Mouse (Mus musculus): ENCODE results near the gene Ccl12. TPM values are rescaled to one million over a fixed set of nuclear protein-coding genes. Genes with fewer than 3 reads are reported as not detected.

Gene Ccl12
- polyA plus RNA-seq, 1 experiment: not detected

DNA sequence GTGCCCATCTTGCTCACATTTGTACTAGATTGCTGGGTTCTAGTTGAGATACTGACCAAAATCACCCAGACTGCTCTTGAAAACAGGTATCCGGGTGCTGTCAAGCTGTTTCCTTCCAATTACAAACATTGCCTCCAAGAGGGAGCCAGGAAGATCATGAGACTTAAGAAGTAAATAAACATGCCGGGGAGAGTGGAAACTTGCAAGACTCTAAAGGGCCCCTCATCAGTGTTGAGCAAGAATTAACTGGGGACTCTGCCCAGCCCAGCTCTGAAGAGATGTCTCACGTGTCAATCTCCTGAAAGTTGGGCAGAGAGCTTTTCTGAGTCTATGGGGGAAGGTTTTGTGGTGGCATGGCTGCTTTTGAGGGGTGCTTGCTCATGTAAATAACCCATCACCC is 24.6 kb upstream of the Ccl12 start:
- H3K4me1 ChIP-seq: no peaks in the 10 kb centered on the region
- peaks cover 3% of the 10 kb centered on the region for H3K27me3 ChIP-seq (replicated peaks)
- TF ChIP-seq GATA1 (IDR thresholded peaks at IDR 0.05; ENCODE audit: borderline replicate concordance, low read length) (no peak), FLI1 (IDR thresholded peaks at IDR 0.05; ENCODE audit: low read length) (no peak)
- H3K4me3 ChIP-seq (replicated peaks): no peak overlapping the region
- H3K36me3 ChIP-seq (replicated peaks; ENCODE audit: low read length): no peaks in the 10 kb centered on the region
- H3K9me3 ChIP-seq: peaks cover 20% of the 10 kb centered on the region

DNA sequence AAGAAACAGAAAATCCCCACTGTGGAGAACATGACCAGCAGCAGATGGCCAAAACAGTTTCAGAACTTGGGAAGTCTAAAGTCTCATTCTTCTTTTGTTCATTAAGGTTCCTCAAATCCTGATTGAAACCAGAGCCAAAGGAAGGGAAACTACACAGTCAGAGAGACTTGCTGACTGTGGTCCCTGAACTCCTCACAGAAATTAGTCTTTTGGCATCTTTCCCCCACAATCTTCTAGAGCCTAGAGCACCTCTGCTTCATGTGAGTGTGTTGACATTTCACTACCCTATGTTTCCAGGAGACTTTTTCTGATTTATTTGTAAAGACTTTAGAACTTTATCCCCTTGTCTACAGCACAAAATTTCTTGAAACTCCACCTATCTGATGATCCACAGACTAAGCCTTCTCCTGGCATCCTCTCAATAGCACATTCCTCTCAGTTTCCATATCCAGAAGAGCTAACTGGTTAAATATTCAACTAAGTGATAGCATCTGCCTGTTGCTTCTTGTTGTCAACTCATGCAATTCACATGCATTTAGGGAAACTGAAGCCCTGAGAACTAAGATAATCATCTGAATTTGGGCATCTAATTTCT is 23.4 kb upstream of the Ccl12 start:
- Histone ChIP-seq H3K4me3 (replicated peaks) (no peak overlapping the region), H3K9me3 (peaks cover 20% of the 10 kb centered on the region), H3K36me3 (replicated peaks; ENCODE audit: low read length) (no peaks in the 10 kb centered on the region), H3K27me3 (replicated peaks) (peaks cover 2% of the 10 kb centered on the region), H3K4me1 (no peaks in the 10 kb centered on the region)
- TF ChIP-seq GATA1 (IDR thresholded peaks at IDR 0.05; ENCODE audit: borderline replicate concordance, low read length) (no peak), FLI1 (IDR thresholded peaks at IDR 0.05; ENCODE audit: low read length) (no peak)

DNA sequence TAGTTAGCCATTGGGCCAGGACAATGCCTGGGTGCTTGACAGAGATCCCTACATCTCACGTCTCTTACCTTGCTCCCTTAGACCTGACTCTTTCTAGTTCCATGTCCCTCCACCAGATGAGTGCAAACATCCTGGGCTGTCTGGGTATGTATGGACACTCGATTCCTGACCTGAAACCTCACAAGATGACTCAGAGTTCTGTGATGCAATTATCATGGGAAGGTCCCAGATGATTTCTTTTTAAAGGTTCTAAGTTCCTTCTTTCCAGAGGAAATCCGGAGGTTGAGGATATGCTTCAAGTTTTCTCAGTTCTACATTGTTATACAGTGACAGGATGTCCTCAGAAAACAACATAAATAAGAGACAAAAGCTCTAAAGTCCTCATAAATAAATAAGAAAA is 20.8 kb upstream of the Ccl12 start:
- H3K4me3 ChIP-seq (replicated peaks): no peak overlapping the region
- H3K9me3 ChIP-seq: peaks cover 8% of the 10 kb centered on the region
- TF ChIP-seq GATA1 (IDR thresholded peaks at IDR 0.05; ENCODE audit: borderline replicate concordance, low read length) (no peak), FLI1 (IDR thresholded peaks at IDR 0.05; ENCODE audit: low read length) (no peak)
- H3K36me3 ChIP-seq (replicated peaks; ENCODE audit: low read length): no peaks in the 10 kb centered on the region
- H3K4me1 ChIP-seq: no peaks in the 10 kb centered on the region
- H3K27me3 ChIP-seq (replicated peaks): no peaks in the 10 kb centered on the region

DNA sequence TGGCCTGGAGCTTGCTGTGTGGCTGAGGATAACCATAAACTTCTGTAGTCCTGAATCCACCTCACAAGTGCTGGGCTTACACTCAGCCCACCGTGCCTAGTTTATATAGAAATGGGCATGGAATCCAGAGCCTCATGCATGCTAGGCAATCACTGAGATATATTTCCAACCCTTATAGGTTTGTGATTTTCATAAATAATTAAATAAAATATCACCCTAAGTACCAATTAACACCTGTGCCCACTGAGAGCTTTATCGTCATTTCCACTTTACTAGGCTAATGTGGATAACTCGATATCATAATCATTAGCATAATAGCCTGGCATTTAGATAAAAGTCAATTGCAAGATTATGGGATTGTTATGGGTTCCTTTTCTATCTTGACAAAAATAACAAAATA is 17.3 kb upstream of the Ccl12 start:
- no peaks in the 10 kb centered on the region for H3K36me3 ChIP-seq (replicated peaks; ENCODE audit: low read length)
- no peaks in the 10 kb centered on the region for H3K9me3 ChIP-seq
- no peak overlapping the region for H3K4me3 ChIP-seq (replicated peaks)
- no peaks in the 10 kb centered on the region for H3K4me1 ChIP-seq
- no peaks in the 10 kb centered on the region for H3K27me3 ChIP-seq (replicated peaks)
- TF ChIP-seq GATA1 (IDR thresholded peaks at IDR 0.05; ENCODE audit: borderline replicate concordance, low read length): no peak
- TF ChIP-seq FLI1 (IDR thresholded peaks at IDR 0.05; ENCODE audit: low read length): no peak

DNA sequence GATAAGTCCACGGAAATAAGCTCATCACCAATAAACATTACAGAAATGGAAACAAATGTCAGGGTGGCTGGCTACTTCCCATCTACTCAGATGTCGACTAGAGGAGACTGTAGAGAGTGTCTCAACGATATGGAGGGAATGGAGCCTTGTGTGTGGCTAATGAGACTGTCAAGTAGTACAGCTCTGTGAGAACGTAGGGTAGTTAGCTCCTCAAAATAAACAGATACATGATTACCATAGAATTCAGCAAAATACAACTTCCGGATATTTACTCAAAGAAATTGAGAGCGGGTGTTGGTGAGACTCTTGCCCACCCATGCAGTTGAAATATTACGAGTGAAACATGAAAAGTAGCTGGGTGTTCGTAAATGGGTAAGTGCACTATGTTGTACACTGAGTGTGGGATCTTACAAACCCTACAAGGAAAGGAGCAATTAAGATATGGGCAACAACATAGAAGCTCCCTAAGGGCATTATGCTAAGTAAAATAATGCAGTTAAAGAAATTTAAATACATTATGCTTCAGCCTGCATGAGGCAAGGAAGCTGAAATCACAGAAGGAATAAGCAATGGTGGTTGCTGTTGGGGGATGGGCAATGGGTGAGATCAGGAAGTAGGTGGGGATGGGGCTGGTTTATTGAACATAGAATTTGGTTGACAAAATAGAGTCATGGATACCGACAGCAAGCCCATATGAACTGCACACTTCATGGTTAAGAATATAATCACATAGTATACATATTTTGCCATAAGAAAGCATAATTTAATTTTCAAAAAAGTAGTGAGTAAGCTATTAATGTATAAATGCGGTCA is 1.9 kb upstream of the Ccl12 start:
- H3K4me3 ChIP-seq (replicated peaks): no peak overlapping the region
- no peaks in the 10 kb centered on the region for H3K36me3 ChIP-seq (replicated peaks; ENCODE audit: low read length)
- TF ChIP-seq FLI1 (IDR thresholded peaks at IDR 0.05; ENCODE audit: low read length): no peak
- no peak for TF ChIP-seq GATA1 (IDR thresholded peaks at IDR 0.05; ENCODE audit: borderline replicate concordance, low read length)
- H3K27me3 ChIP-seq (replicated peaks): no peaks in the 10 kb centered on the region
- no peaks in the 10 kb centered on the region for H3K9me3 ChIP-seq
- H3K4me1 ChIP-seq: peaks cover 3% of the 10 kb centered on the region; the same call in 1 of the 2 replicates

DNA sequence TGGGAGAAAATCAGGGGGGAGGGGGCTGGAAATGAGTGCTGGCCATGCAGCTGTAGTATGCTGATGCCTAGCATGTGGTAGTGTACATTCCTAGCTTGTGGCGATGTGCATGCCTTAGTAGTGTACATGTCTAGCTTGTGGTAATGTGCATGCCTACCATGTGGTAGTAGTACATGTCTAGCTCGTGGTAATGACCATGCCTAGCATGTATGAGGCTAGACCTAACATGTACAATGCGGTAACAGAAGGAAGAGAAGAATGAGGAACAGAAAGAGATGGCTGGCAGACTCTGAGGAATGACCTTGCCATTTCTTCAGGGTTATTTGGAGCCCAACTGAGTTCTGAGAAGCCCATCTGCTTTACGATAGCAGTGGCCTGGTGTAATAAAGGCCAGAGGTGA is 558 bp upstream of the Ccl12 start:
- peaks cover 6% of the 10 kb centered on the region for H3K9me3 ChIP-seq
- no peak for TF ChIP-seq GATA1 (IDR thresholded peaks at IDR 0.05; ENCODE audit: borderline replicate concordance, low read length)
- TF ChIP-seq FLI1 (IDR thresholded peaks at IDR 0.05; ENCODE audit: low read length): no peak
- H3K36me3 ChIP-seq (replicated peaks; ENCODE audit: low read length): no peaks in the 10 kb centered on the region
- H3K4me3 ChIP-seq (replicated peaks): peak overlapping the region; percentile 76
- H3K4me1 ChIP-seq: peaks cover 3% of the 10 kb centered on the region; the same call in 1 of the 2 replicates
- no peaks in the 10 kb centered on the region for H3K27me3 ChIP-seq (replicated peaks)

DNA sequence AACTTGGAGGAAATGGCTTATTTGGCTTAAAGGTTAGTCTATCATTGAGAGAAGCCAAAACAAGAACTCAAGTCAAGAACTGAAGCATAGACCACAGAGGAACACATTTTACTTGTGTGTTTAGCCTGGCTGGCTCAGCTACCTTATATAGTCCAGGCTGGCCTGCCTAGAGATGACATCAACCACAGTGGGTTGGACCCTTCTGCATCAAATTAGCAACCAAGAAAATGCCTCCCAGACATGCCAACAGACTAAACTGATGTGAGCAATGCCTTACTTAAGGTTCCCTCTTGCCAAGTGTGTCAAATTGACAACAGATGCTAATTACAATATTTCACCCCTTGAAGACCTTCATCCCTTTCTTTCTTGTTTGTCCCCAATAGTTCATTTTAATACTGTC is 8.0 kb downstream of the Ccl12 start:
- TF ChIP-seq GATA1 (IDR thresholded peaks at IDR 0.05; ENCODE audit: borderline replicate concordance, low read length): no peak
- TF ChIP-seq FLI1 (IDR thresholded peaks at IDR 0.05; ENCODE audit: low read length): no peak
- Histone ChIP-seq H3K36me3 (replicated peaks; ENCODE audit: low read length) (no peaks in the 10 kb centered on the region), H3K4me3 (replicated peaks) (no peak overlapping the region), H3K27me3 (replicated peaks) (no peaks in the 10 kb centered on the region), H3K4me1 (no peaks in the 10 kb centered on the region), H3K9me3 (peaks cover 6% of the 10 kb centered on the region)

DNA sequence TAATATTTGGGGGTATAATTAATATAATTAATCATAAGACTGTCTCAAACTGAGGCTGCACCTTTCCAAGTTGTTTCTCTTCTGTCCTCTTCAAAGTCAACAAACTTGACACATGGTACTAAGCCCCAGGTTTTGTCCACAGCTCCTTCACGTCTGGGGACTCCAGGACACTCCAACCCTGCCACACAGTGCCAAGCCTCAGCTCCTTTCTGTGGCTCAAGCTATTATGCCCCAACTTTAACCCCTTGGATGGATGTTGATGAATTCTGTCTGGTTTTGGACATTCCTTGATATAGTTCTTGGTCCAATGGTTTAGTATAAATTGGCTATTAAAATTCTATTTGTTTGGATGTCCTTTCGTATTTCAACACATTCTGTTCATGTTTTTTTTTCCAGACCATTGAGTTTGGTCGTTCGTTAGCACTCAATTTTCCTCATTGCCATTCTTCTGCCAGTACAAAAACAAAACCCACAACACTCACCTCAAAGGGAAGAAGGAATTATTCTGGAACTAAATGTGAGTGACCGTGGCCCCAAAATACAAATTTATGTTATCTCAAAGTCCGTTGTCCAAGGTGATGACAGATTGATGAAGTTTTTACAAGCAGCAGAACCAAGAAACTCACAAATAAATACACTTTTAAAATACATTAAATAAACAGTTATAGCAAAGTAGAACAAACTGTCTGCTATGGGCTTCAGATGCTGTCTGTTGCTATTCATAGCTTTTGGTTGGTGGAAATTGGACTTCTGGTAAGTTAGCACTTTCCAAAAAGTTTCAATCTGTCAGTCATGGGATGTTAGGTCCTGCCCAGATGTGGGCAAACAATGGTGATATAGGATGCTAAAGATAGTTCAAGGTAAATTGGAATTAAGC is 9.0 kb downstream of the Ccl12 start:
- no peak overlapping the region for H3K4me3 ChIP-seq (replicated peaks)
- H3K27me3 ChIP-seq (replicated peaks): no peaks in the 10 kb centered on the region
- H3K4me1 ChIP-seq: no peaks in the 10 kb centered on the region
- peaks cover 3% of the 10 kb centered on the region for H3K9me3 ChIP-seq
- H3K36me3 ChIP-seq (replicated peaks; ENCODE audit: low read length): no peaks in the 10 kb centered on the region
- TF ChIP-seq FLI1 (IDR thresholded peaks at IDR 0.05; ENCODE audit: low read length): no peak
- TF ChIP-seq GATA1 (IDR thresholded peaks at IDR 0.05; ENCODE audit: borderline replicate concordance, low read length): no peak

DNA sequence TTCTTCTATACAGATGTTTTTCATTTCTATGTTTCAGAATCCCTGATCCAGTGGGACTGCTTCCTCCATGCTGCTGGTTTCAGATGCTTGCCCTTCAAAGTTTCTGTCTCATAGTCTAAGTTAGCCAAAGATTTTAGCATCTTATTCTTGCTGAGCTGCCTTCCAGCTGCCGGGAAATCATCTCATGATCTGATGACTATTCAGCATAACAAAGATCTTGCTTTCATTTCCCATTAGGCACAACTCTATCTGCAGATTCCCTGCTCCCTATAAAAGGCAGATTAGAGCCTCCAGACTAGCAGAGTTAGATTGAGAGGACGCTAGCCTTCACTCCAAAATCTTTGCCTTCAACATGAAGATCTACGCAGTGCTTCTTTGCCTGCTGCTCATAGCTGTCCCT is 13.2 kb downstream of the Ccl12 start, which contains the start of gene Ccl8:
Gene Ccl8, plus strand, starts transcription at position 301 of the 400 bp plus-strand sequence.
- H3K9me3 ChIP-seq: no peaks in the 10 kb centered on the region
- H3K4me1 ChIP-seq: no peaks in the 10 kb centered on the region
- TF ChIP-seq GATA1 (IDR thresholded peaks at IDR 0.05; ENCODE audit: borderline replicate concordance, low read length) (no peak), FLI1 (IDR thresholded peaks at IDR 0.05; ENCODE audit: low read length) (no peak)
- H3K27me3 ChIP-seq (replicated peaks): no peaks in the 10 kb centered on the region
- no peaks in the 10 kb centered on the region for H3K36me3 ChIP-seq (replicated peaks; ENCODE audit: low read length)
- no peak within 1 kb of the TSS for H3K4me3 ChIP-seq (replicated peaks)
